Mouse (Mus musculus) intestine, embryonic 16.5 days (tissue): ENCODE data around the gene Tmprss11b. TPM values are rescaled to one million over a fixed set of nuclear protein-coding genes. Genes with fewer than 3 reads are reported as not detected.

Source experiments
- ATAC-seq: fragments of 200-750 bp; cut with Nextera tagmentation; 2 replicates; pipeline ENCODE4 v1.8.0; 2017; ENCODE audit warnings: moderate TSS enrichment, moderate library complexity
- H3K27ac ChIP-seq: fragments of 300-500 bp; sonication (generic); 2 replicates; pipeline ENCODE4 v1.5.1; 2014; ENCODE audit warnings: mild to moderate bottlenecking, low read length
- H3K27me3 ChIP-seq: fragments of 300-500 bp; sonication (generic); replicated peaks from 2 replicates; pipeline ENCODE4 v1.6.1; 2014; ENCODE audit warnings: low read length, control low read depth, mixed read lengths; ENCODE audit not compliant: control insufficient read depth, insufficient read depth
- H3K36me3 ChIP-seq: fragments of 300-500 bp; sonication (generic); 2 replicates; pipeline ENCODE4 v1.6.1; 2014; ENCODE audit warnings: low read length, control low read depth; ENCODE audit not compliant: control insufficient read depth, insufficient read depth
- H3K4me1 ChIP-seq: fragments of 300-500 bp; sonication (generic); 2 replicates; pipeline ENCODE4 v1.6.1; 2014; ENCODE audit warnings: low read length, control low read depth, mixed read lengths; ENCODE audit not compliant: control insufficient read depth, insufficient read depth
- H3K4me2 ChIP-seq: fragments of 300-500 bp; sonication (generic); 2 replicates; pipeline ENCODE4 v1.6.1; 2014; ENCODE audit warnings: low read depth, low read length, control low read depth
- H3K4me3 ChIP-seq: fragments of 300-500 bp; sonication (generic); 2 replicates; pipeline ENCODE4 v1.5.1; 2014; ENCODE audit warnings: mild to moderate bottlenecking, low read length
- H3K9ac ChIP-seq: fragments of 300-500 bp; sonication (generic); 2 replicates; pipeline ENCODE4 v1.6.1; 2014; ENCODE audit warnings: low read depth, low read length
- H3K9me3 ChIP-seq: fragments of 300-500 bp; sonication (generic); 2 replicates; pipeline ENCODE4 v1.6.1; 2016; ENCODE audit warnings: low read length, control low read depth; ENCODE audit not compliant: control insufficient read depth
- WGBS: fragments of 180-500 bp; shearing (Covaris S2); extraction: QIAGEN DNeasy Blood & Tissue Kit; methylation state at CpG from one replicate; pipeline ENCODE4 v1.1.7; 2014; 5-methylcytosine and 5-hydroxymethylcytosine counted together
- polyA plus RNA-seq: library from polyadenylated mRNA; unstranded; fragments of >200 nt; fragmentation: Nextera tagmentation; extraction: Ambion mirVana; gene quantifications from 2 replicates; pipeline ENCODE4 v1.2.1, GENCODE M21; 2015

The Tmprss11b gene
- polyA plus RNA-seq, 1 experiment from 2014 or later, result not detected

DNA sequence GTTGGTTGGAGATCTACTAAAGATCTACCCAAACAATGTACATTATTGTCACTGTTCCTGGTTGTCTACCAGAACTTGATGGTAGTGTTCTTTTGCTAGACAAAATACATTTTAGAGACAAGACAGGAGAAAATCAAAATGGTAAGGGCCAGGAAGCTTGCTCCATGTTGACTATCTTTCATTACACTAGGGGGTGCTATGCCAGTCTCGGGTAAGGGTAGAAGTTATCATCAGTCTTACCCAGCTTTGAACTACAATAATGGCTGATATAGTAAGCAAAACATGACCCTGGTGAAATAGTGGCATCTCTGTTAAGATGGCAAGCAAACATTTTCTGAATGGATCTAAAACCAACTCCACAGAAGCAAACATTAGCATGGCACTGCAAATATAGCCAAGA, 54.4 kb downstream of the Tmprss11b start:
- Histone ChIP-seq H3K27ac (no peak overlapping the region), H3K4me1 (no peaks in the 10 kb centered on the region), H3K36me3 (no peaks in the 10 kb centered on the region), H3K9ac (no peak overlapping the region), H3K4me3 (no peak overlapping the region), H3K27me3 (no peaks in the 10 kb centered on the region), H3K4me2 (no peak overlapping the region), H3K9me3 (no peaks in the 10 kb centered on the region)
- 74% methylated on average over 1 of the region's 1 CpGs for WGBS
- no peak for ATAC-seq

Other genes with a start within 250 kb of the Tmprss11b start
- gene Tmprss11a, start 207.4 kb downstream of the Tmprss11b start, polyA plus RNA-seq, result 0.12 and 0.29 TPM in 2 replicates
- gene Tmprss11g, start 157.8 kb downstream of the Tmprss11b start, polyA plus RNA-seq, result not detected in 2 replicates
- gene Tmprss11f, start 43.9 kb downstream of the Tmprss11b start, polyA plus RNA-seq, result not detected in 2 replicates
- gene Tmprss11e, start 69.5 kb upstream of the Tmprss11b start, polyA plus RNA-seq, result not detected in 2 replicates
- gene Ythdc1, start 127.9 kb upstream of the Tmprss11b start, polyA plus RNA-seq, result 25.4 and 25.9 TPM in 2 replicates
- gene Ugt2b34, start 230.6 kb upstream of the Tmprss11b start, polyA plus RNA-seq, result 170 and 172 TPM in 2 replicates